Mouse (Mus musculus) cerebellum, adult 2 months (tissue): ENCODE results near the gene Bmyc.

ENCODE experiments used
- CTCF ChIP-seq: fragments of 200-500 bp; IDR thresholded peaks from 2 replicates; pipeline ENCODE4 v1.5.1; 2011; ENCODE audit warnings: low read depth, mild to moderate bottlenecking, control low read depth, low read length, moderate library complexity, borderline replicate concordance; ENCODE audit not compliant: insufficient read depth
- POLR2A ChIP-seq: fragments of 200-500 bp; IDR thresholded peaks from 2 replicates; pipeline ENCODE4 v1.6.1; 2011; ENCODE audit warnings: low read length, control low read depth, borderline replicate concordance; ENCODE audit not compliant: insufficient read depth

DNA sequence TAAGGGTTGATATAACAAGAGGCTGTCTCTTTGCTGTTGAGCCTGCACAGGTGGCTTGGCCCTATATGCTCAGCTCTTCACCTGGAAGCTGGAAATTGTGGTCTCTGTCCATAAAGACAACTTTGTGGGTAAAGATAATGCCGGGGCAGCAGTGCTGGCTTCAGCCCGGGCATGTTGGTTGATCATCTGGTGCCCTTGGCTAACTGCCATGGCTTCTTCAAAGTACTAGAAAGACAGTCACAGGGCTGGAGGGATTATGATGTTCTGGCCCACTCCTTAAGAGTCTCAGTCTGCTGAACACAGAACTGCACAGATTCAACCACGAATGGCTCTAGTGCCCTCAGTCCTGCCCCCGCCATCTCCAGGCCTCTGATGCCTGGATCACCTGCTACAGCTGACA lies 49.3 kb upstream of the Bmyc start:
- TF ChIP-seq CTCF (no peak), POLR2A (no peak)
